Mouse (Mus musculus): Measurements from ENCODE around the gene Tmem132d. TPM values are rescaled to one million over a fixed set of nuclear protein-coding genes. Genes with fewer than 3 reads are reported as not detected.
"Not testable (repeated sequence)": the region's sequence is repeated elsewhere in the genome, so short reads cannot be mapped to it uniquely, and the experiment has no call there.

Tmem132d gene
- total RNA-seq, 2 experiments from 2014 or later: 17.6 to 18.2 TPM

DNA sequence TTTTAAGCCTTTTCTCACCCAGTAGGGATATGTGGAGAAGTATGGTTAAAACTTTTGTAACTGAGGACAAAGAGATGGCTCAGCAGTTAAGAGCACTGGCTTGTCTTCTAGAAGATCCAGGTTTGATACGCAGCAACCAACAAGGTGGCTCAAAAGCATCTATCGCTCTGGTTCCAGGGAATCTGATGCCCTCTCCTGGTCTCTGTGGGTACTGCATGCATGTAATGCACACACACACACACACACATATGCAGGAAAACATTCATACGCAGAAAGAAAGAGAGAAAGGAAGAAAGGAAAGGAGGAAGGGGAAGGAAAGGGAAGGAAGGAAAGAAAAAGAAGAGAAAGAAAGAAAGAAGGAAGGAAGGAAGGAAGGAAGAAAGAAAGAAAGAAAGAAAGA, 320.4 kb downstream of the Tmem132d start:
- no peak for DNase-seq (ENCODE audit: extremely low spot score in 1 of 2, low spot score in 1 of 2)

DNA sequence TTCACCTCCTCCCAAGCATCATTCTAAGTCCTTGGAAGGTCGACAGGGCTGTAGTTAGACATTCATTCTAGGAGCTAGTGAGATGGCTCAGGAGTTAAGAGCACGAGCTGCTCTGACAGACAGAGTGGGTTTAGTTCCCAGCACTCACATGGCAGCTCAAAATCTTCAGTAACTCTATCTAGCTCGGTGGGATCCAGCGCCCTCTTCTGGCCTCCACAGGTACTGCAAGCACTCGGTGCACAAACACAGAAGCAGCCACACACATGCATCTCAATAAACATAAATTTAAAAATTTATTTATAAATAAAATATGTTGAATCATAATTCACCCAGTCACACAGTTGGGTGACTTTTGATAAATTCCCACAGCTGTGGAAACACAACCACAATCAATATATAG, 321.2 kb downstream of the Tmem132d start:
- no peak for DNase-seq (ENCODE audit: extremely low spot score in 1 of 2, low spot score in 1 of 2)

DNA sequence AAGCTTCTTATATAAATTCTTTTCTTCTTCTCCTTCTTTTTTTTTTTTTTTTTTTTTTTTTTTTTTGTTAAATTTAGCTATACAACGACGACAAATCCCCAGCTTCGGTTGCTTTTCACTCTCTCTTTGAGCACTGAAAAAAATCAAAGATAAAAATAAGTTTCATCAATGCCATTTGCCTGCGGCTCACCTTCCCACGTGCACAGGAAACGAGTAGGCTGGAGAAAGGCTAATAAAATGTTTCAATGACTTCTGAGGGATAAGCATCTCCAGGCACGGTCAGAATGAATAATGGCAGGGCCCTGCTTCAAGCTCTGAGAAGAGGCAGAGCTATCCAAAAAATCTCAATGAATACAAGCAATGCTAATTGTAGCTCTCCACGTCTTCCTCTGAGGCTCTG, 330.3 kb downstream of the Tmem132d start:
- no peak for DNase-seq (ENCODE audit: extremely low spot score in 1 of 2, low spot score in 1 of 2)

DNA sequence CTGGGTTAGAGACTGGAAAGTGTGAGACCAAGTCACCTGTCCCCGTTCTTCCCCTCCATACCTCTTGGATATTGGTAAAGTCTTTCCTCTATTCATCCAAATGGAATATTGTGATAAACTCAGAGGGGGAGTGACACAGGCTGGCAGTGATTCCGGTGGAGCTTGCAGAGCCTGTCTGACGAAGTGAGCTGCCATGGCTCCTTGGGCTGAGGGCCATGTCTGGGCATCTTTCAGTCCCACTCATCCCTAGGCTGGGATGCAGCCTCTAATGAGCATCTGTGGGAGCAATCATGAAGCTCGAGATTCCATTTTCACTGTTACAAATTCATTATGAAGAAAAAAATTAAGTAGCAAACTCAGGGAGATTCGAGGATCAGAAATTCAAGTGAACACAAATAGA, 332.5 kb downstream of the Tmem132d start:
- DNase-seq (ENCODE audit: extremely low spot score in 1 of 2, low spot score in 1 of 2): no peak

DNA sequence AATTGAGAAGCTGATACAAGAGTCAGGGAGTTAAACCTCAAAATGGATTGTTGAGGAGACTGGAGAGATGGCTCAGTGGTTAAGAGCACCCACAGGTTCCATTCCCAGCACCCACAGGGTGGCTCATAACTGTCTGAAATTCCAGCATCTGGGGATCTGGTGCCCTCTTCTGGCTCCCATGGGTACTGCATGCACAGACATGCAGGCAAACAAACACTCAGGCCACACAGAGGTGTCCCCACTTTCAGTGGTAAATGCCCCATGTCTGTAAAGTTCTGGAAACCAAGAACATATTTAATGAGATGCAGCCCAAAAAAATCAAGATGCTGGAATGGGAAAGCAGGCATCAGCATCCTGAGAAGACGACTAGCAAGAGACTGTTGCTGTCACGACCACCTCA, 333.4 kb downstream of the Tmem132d start:
- no peak for DNase-seq (ENCODE audit: extremely low spot score in 1 of 2, low spot score in 1 of 2)

DNA sequence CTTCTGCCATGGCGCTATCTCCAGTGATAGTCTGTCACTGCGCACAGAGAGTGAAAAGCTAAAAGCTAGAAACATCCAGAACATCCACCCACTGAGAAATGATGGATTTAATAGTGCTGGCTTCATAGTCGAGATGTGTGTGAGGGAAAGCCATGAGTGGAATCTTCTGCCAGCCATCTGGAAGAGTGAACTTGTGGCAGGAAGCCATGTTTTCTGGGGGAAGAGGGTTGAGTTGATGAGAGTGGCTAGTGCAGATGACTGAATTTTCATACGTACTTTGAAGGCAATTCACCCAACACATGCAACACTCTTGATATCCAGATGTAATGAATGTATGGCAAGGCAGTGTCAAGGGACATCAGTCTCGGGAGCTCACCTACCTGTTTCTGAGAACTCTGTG, 342.3 kb downstream of the Tmem132d start:
- DNase-seq (ENCODE audit: extremely low spot score in 1 of 2, low spot score in 1 of 2): no peak

DNA sequence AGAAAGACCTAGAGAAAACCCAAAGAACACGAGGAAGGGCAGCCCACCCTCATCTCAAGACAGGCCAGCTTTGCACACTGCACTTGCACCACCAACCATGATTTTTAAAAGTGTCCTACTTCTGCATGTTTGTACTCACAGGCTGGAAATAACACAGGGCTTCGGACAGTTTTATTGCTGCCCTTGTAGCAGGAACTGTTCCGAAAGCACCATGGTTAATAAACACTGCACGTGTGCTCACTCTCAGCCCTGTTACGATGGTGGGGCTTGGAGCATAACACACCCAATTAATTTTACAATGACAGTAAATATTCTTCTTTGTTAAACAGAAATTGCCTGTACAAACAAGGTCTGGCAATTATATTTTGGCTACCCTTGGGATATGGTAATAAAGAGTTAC, 357.4 kb downstream of the Tmem132d start:
- no peak for DNase-seq (ENCODE audit: extremely low spot score in 1 of 2, low spot score in 1 of 2)

DNA sequence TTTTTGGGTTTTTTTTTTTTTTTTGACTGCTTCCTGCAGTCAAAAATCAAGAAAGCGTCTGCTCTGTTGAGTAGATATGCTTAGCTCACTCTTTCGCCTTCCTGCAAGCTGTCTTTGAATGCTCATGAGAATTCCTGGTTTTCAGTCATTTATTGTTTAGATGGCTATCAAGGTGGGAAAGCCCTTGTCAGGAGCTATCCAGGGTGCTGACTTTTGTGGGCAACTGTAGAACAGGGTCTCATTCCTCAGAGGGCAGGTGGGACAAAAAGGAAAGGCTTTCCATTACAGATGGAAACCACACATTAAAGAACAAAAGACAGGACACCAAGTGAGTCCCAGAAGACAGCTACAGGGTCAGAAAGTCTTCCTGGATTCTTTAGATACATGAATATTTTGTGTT, 360.3 kb downstream of the Tmem132d start:
- DNase-seq (ENCODE audit: extremely low spot score in 1 of 2, low spot score in 1 of 2): no peak

DNA sequence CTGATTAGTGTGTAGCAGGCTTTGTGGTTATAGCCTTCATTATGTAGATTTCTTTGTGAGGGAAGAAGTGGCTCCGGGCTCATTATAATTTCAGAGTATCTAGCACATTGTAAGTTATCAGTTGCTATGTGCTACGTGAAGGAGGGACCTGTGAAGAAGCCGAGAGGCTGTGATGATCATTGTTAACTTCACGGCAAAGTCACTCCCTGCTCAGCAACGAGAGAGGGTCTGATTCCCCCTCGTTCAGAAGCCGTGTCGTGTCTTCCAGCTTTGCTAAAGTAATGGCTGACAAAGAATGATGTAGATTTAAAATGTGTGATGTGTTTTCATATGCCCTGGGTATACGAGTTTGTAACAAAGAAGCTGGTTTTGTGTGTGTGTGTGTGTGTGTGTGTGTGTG, 391.1 kb downstream of the Tmem132d start:
- DNase-seq (ENCODE audit: extremely low spot score in 1 of 2, low spot score in 1 of 2): no peak

DNA sequence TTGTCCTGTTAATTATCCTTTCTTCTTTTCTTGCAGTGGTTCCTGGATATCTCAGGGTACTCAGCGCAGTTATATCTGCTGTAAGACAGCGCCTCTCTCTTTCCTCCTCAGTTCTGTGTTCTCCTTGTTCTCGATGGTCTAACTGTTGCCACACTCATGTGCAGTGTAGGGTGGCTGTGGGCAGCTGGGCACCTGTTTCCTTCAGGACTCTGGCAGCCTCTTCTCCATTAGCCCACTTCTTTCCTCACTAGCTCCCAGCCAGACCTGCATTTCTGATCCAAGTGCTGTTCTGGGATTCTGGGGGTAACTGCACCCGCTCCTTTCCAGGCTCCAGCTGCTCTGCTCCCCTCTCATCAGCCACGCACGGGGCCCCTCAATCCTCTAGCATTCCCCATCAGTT, 392.8 kb downstream of the Tmem132d start:
- DNase-seq (ENCODE audit: extremely low spot score in 1 of 2, low spot score in 1 of 2): no peak

DNA sequence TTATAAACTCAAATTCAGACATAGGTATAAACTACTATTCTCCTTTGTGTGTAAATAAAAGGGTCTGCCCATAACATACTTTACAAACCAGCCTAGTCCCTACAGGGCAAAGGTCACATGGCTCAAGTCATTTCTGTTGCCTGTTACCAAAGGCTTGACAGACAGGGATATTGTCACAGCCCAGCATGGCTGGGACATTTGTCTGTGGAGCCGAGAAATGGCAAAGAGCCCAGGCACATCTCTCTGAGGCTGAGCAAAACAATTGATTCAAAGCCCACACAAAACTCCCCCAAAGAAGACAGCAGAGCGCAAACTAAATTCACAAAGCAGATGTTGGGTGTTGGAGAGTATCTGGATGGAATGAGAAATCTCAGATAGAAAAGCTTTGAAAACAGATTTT, 405.8 kb downstream of the Tmem132d start:
- peak in 1 of 2 experiments; percentile 43 for DNase-seq (ENCODE audit: extremely low spot score in 1 of 2, low spot score in 1 of 2)

DNA sequence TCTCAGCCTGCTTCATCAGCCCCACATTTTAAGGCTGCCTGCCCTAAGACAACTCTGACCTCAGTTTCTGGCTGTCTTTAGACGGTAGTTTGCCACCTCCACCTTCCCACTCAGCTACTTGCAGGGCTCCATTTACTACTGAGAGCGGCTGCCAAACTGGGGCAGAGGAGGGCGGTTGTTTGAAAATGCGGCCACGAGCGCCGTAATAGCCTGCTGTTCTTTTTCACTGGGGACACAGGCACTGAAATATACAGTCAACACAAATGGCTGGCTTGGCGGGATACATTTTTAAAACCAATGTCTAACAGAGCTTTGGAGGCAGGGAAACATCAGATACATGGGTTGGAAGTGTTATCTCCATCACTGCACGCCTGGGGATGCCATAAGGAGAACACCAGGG, 428.2 kb downstream of the Tmem132d start:
- no peak for DNase-seq (ENCODE audit: extremely low spot score in 1 of 2, low spot score in 1 of 2)

DNA sequence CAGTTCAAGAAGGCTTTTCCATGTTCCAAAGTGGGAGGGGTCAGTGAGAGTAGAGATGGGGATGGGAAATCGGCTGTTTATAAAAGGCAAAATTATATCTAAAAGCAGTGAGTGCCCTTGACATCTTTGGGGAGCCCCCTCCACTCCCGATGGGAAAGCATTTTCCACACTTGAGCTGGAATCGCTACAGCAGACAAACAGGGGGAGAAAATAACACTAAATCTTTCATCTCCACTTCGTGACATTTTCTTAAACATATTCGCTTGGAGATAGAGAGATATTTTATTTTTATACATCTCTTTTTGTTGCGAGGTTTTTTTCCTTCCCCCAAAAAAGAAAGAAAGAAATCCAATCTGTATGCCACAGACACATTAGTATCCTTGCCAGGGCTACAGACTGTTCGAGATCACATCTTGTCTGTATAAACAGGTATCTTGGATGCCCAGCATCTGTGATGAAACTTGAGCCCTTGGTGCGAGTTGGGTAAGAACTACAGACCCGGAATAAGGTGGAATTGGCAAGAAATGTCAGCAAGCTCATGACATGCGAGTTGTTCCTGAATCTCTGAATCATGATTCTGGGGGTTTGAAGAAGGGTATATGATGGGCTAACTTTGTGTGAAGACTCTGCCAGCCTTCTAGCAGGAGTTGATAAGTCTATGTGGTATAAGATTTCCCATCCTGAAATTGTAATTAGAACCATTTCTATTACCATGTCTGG, 436.2 kb downstream of the Tmem132d start:
- no peak for DNase-seq (ENCODE audit: extremely low spot score in 1 of 2, low spot score in 1 of 2)

DNA sequence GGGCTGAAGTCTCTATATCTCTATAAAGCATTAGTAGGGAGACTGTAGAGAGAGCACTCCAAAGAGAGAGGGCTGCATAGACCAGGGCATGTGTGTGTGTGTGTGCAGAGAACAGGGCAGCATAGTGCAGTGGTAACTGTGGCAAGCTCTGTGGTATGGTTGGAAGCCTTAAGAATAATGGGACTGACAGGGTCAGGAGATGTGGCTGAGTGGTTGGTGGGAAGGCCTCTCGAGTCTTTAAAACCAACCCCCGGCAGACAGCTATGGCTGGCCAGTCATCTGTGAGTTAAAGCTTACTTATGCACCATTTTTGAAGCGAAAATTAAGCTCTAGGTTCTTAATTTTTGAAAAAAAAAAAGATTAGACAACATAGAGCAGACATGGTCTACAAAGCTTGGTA, 439.4 kb downstream of the Tmem132d start:
- DNase-seq (ENCODE audit: extremely low spot score in 1 of 2, low spot score in 1 of 2): no peak

DNA sequence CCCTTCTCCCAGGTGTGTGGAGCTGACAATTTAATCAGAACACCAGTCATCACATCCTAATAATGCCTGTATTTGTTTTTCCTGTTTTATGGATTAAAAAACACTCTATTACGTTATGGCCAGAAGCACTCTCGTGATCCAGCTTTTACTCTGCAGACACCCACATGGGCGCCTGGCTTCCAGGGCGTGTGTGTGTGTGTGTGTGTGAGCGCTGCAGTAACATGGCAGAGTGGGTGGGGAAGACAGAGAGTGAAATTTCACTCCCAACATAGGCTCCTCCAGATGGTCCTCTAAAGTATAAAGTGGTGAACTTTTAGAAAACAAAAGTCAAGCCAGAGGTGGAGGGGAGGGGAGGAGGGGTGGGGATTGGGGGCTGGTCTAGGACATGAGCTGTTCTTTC, 442.1 kb downstream of the Tmem132d start:
- no peak for DNase-seq (ENCODE audit: extremely low spot score in 1 of 2, low spot score in 1 of 2)

DNA sequence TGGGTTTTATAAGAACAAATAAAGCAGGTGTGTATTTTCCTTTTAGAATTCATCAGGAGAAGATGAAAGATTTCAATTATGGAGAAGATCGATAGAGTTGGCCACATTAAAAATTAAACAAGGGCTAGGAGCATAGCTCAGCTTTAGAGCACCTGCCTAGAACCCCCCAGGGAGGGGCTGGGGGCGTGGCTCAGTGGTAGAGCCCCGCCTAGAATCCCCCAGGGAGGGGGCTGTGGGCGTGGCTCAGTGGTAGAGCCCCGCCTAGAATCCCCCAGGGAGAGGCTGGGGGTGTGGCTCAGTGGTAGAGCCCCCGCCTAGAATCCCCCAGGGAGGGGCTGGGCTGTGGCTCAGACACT, 452.9 kb downstream of the Tmem132d start:
- DNase-seq (ENCODE audit: extremely low spot score in 1 of 2, low spot score in 1 of 2): not testable (repeated sequence)

DNA sequence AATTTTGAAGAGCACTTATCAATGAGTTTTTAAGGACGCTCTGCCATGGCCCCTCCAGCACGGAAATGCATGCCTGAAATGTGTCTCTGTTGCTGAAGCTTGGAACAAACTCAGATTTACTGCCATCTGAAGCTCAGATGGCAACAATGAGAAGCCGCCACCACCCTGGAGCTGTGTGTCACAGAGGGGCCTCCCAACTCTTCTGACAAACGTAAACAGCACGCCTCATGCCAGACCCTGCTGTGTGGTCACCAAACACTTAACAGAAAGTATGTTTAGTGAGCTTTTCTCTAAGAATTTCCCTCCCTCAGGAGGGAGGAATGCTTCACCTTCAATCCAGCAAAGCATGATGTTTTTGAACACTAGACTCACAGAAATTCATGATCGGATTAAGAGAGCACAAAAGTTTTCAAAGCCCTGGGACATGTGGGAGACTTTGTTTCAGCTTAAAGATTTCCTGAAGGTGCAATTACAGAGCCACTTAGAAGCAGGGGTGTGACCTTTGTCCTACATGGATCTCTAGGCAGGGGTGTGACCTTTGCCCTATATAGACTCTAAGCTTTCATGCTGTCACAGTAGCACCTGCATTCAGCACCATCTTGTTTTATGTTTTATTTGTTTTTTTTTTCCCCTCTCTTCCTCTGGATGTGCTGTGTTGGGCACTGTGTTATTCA, 453.4 kb downstream of the Tmem132d start:
- no peak for DNase-seq (ENCODE audit: extremely low spot score in 1 of 2, low spot score in 1 of 2)

DNA sequence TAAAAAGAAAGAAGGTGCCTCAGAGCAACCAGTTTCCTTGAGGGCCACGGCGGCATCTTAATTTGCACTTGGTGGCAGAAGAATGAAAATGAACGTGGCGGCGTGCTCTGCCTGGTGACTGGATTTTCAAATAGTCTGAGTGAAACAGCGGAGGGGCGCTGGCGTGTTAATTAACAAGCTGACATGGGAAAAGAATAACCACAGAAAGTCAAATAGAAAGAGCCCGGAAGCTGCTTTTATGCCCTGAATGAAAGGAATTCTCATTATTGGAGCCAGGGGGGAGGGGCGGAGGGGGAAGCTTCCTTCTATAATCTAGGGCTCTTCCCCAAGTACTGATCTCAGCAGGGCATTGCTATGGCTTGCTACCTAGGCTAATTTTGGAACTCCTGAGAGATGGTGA, 456.2 kb downstream of the Tmem132d start:
- DNase-seq (ENCODE audit: extremely low spot score in 1 of 2, low spot score in 1 of 2): no peak

DNA sequence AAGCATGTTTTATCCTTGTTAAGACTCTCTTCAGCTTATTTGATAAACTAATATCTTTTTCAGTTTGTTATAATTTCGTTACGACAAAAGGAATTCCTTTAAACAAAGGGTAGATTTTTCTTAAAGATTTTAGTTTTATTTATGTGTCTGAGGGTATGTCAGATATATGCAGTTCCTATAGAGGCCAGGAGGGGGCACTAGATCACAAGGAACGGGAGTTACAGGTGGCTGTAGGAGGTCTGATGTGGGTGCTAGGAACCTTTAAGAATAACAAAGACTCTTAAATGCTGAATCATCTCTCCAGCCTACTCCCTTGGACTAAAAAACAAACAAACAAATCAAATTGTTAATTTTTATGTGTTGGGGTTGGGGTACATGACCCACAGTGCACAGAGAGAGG, 467.2 kb downstream of the Tmem132d start:
- no peak for DNase-seq (ENCODE audit: extremely low spot score in 1 of 2, low spot score in 1 of 2)

DNA sequence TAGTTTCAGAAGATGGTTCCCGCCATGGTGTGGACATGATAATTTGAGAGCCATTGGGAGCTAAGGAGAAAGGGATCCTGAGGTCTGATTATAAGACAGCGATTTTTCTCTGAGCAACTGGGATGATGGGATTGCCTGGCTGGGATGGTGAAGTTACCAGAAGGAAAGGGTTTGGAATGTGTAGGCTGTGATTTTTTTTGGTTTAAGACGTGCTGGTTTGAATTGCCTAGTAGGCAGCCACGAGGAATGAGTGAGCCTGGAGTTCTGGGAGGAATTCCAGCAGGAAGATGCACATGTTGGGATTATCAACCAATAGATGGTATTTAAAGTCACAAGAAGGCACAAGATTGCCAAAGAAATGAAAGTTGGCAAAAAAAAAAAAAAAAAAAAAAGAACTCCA, 470.2 kb downstream of the Tmem132d start:
- DNase-seq (ENCODE audit: extremely low spot score in 1 of 2, low spot score in 1 of 2): no peak

DNA sequence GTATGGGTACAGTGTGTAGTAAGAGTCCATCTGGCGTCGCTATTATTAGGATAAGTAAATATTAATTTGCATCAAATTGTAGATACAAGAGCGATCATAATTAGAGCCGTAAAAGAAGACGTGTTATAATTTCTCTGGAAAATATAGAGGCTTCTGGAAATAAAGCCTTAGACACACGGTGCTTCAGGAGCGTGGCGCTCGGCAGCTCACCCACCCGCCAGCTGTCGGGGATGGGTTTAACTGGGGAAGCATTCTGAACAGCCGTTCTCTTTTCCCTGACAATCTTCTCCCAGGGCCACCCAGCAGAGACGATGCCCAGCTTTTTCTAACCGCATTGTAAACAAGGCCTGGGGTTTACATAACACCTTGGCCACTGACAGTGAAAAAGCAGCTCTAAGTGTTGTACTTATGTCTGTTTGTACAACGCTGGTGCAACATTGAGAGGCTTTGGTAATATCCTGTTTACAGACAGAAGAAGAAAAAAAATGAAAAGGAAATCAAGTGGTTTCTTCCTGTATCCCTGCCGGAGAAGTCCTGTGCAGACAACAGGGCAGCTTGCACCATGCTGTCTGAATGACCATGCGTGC, 476.3 kb downstream of the Tmem132d start:
- DNase-seq (ENCODE audit: extremely low spot score in 1 of 2, low spot score in 1 of 2): peak; percentile 24 to 44

DNA sequence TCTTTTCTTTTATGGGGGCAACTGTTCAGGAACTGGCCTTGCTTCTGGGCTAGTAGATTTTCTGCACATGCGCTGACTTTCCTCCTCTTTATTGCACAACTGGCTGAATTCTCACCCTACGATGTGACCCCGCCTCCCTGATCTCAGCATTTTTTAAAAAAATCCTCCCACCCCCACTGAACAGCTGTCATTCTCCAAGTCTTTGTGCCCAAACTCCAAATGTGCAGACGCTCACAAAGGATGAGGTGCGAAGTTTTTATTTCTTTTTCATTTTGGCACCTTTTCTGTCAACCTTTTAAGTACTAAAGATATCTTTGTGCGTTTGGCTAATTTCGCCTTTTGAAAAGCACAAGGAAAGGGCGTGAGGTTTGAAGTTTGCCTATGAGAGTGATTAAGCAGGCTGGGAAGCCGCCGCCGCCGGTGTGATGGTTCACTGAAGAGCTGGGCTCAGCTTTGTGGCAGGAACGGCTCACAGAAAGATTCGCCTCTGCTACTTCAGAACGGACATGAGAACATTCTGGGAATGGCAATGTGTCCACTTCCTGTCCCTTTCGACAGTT, 478.6 kb downstream of the Tmem132d start:
- DNase-seq (ENCODE audit: extremely low spot score in 1 of 2, low spot score in 1 of 2): no peak

All from layer of hippocampus, postnatal 25 days (tissue).